Mouse (Mus musculus) skeletal muscle tissue, adult 2 months (tissue): Measurements from ENCODE around the gene Nrtn.

Source experiments
- DNase-seq: peaks from one replicate; pipeline ENCODE4 v3.0.0-alpha.2; 2012; ENCODE audit warnings: low read depth, low spot score

Gene Nrtn

DNA sequence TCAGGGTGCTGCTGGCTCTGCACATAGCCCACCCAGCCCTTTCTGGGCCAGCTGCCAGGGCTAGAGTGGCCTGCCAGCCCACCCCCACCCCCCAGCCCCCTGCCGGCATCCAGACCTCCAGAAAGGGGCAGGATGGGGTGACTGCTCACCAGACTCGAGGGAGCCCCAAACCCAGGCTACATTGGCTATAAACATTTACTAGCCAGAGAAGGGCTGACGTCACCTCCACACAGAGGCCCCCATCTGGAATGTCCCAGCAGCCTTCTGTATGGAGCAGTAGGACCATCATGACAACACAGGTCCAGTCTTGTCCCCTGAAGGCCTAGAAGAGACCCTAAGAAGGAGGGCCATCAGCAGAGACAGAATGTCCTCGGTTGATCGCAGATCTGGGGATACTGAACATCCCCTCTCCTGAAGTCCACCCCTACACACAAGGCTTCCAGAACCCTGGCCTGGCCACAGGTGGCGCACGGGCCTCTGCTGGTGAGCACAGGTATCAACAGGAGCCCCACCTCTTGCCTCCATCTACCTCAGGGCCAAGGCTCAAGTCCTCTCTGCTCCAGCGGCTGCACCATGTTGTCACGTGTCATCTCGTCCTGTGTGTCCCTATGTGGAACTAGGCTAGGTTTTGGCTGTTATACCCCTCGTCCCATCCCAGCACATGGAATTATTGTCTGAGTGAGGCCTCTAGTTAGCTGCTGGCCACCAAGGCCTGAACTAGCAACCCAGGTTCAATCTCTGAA, 33.7 kb downstream of the Nrtn start:
- DNase-seq = no peak

DNA sequence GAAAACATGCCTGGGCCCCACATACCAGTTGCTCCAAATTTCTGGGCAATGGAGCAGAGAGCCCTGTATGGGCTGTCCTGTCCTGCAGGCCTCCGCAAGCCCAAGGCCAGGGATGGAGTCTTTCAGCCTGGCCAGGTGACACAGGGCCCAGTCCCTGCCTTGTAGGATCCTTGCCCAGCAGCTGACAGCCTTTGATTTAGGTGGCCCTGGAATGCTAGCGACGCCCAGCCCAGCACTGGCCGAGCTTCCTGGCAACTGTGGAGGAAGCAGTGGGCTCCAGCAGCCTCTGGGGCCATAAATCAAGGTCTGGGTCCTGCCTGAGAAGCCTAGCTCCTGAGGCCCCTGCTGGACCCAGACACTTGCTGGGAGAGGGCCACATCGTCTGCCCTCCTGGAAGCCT, 34.9 kb downstream of the Nrtn start:
- peak; percentile 70 for DNase-seq

- DNase-seq = peak; percentile 99
These were observed 39.8 kb downstream of the Nrtn start, which contains the start of the genes Ndufa11 and Vmac for GRCm38 (mm10) chr17:56717363-56718058. Gene Ndufa11 (plus strand): TSS chr17:56717767. Gene Vmac (minus strand): TSS chr17:56718022.

DNA sequence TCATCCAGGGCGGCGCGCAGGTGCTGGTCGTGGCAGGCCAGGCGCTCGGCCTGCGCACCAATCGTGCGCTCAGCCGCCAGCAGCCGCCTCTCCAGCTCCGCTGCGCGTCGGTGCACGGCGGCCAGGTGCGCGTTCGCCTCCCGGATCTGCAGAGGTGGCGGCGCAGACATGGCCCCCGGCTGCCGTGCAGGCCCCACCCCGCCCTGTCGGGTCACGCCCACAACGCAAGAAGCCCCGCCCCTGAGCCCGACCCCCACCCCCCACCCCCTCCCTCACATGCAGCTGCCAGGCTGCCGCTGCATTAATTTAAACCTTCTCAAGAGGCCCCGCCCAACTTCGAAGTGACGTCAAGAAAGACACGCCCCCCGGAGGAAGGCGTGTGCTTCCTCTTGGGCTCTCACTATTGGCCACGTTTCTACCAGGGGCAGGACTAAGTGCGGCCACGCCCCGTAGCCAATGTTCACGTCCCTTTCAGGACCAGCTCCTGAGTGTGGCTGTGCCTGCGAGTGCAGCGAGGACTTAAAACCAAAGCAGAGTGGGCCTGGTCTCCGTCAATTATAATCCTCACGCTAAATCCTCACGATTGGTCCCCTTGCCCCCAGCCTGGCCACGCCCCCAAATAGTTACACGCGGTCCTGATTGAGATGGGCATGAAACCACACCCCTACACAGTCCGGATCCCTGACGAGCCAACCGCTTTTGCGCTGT, 40.5 kb downstream of the Nrtn start:
- DNase-seq = peak; percentile 99

- DNase-seq = no peak
These were observed 41.2 kb downstream of the Nrtn start for GRCm38 (mm10) chr17:56715914-56716654.

DNA sequence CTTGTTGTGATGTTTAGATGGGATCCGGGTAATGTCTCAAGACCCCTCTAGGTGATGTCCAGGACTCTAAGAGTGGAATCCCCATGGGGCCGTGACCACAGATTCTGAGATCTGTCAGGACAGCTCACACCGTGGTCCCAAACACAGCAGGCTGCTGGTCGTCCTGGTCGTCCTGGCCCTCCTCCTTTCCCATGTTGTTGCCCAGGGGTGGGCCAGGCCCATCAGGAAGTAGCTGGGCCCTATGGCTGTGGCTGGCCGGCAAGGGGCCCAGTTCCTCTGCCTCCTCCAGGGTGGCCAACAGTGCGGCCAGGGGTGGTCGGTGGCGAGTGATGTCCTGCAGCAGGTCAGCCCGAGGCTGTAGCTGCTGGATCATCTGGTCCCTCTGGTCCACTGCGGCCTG, 42.0 kb downstream of the Nrtn start:
- DNase-seq = no peak

DNA sequence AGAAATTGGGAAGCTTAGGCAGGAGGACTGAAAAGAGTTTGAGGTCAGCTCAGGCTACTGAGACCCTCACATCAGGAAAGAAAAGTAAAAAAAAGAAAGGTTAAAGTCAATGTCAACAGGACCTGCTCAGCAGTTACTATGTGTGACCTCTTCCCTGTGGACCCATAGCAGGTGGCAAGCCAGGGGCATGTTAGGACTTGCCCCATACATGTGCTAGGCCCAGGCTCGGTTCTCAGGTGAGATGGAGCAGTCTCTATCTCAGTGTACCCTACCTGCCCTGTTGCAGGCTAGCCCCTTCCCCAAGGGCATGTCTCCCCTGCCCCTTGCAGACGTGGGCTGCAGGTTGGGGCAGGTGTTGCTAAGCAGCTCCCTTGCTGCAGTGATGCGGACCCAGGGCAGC, 47.6 kb downstream of the Nrtn start:
- no peak for DNase-seq

DNA sequence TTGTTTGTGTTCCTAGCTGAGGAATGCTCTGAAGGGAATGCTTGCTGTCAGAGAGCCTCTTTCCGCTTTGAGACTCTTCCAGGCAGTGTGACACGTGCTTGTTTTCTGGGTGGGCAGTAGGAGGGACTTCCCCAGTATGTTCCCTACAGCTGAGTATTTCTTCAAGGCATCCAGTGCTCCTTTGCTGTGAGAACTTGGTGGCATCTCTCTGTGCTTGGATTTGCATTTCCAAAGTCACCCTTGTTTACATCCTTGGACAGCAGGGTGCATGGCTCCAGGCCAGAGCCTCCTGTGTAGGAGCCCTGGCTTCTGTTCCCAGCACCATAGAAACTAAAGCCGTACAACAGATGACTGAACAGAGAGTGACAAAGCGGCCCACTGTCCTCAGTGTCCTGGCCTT, 48.6 kb downstream of the Nrtn start:
- no peak for DNase-seq

DNA sequence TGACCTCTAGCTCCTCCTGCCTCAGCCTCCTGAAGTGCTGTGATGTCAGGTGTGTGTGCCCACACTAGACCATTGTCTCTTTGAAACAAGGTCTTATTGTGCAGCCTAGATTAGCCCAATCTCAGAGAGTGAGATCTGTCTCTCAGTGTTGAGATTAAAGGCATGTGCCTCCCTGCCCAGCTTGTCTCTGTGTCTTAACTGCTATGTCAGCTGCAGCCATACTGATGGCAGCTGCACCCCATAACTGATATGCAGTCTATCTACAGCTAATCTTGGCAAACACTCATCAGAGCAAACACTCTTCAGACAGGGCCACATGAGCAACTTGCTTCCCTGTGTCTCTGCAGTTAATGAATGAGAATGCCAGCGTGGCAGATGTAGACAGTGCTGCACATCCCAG, 50.8 kb downstream of the Nrtn start:
- no peak for DNase-seq

DNA sequence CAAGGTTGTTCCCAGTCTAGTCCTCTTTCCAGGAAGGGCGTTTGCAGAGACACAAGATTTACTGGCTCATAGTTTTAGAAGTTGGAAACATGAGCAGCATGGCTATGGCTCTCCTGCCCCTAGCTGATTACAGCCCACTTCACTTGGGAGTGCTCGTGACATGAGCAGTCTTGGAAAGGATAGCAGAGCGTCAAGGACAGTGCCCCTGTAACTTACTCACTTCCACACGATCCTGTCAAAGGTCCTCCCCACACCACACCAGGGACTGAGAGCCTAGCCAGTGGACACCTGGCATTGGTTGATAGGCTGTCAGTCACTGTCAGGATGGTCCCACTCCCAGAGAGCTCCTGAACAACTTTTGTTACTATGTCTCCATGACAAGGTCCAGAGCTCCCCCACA, 54.3 kb downstream of the Nrtn start:
- DNase-seq = no peak
